In the genomic region with DNA sequence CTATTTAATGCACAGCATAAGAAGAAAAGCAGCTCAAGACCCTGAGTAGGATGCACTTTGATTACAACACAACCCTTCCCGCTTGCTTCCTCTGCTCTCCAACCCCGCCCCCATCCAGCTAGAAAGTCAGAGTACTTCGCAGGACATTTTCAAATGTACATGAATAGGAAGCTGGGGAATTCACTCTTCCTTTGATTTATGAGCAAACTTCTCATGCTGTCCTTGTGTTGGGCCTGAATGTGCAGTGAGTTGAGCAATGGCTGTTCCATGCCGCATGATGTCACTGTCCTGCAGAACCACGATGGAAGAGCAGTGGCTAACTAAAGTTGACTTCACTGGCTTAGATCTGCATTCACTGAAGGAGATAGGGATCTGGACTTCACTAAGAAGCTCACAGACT, we compare ENCODE assay signal across 11 mouse cellular contexts.
"Had no signal": no experiment of that assay in that cellular context is flagged by ENCODE, and none has a peak within 500 bp of the region (broad histone marks: within the 10 kb centered on the region; RNA-seq: fewer than 3 reads in every experiment).

No protein-coding gene starts in this region.

- H3K27me3 ChIP-seq: limb, embryonic 15.5 days; liver, embryonic 13.5 days; lung, embryonic 15.5 days; neural tube, embryonic 15.5 days had no signal

- DNase-seq: kidney, postnatal 25 days; liver, embryonic 13.5 days; liver, postnatal 0 days; midbrain, embryonic 14.5 days; thymus, adult 18-20 months; thymus, postnatal 14 days had no signal

- H3K4me3 ChIP-seq: limb, embryonic 15.5 days; liver, embryonic 13.5 days; lung, embryonic 15.5 days; midbrain, embryonic 10.5 days; myocyte; neural tube, embryonic 15.5 days had no signal

- H3K9me3 ChIP-seq: limb, embryonic 15.5 days; liver, embryonic 13.5 days; lung, embryonic 15.5 days; neural tube, embryonic 15.5 days had no signal

- H3K27ac ChIP-seq: limb, embryonic 15.5 days; liver, embryonic 13.5 days; lung, embryonic 15.5 days; midbrain, embryonic 10.5 days; neural tube, embryonic 15.5 days had no signal

- H3K9ac ChIP-seq: limb, embryonic 15.5 days; liver, embryonic 13.5 days; liver, postnatal 0 days; lung, embryonic 15.5 days; neural tube, embryonic 15.5 days had no signal

- H3K36me3 ChIP-seq: midbrain, embryonic 10.5 days; neural tube, embryonic 15.5 days had no signal

- H3K4me2 ChIP-seq: limb, embryonic 15.5 days; liver, embryonic 13.5 days; lung, embryonic 15.5 days; neural tube, embryonic 15.5 days had no signal

- H3K4me1 ChIP-seq: liver, embryonic 13.5 days; midbrain, embryonic 10.5 days; neural tube, embryonic 15.5 days had no signal

- ATAC-seq: liver, postnatal 0 days had no signal
